Mouse (Mus musculus): ENCODE measurements at regions not wholly inside any gene's neighbourhood (a gene's known extent, or its start where the extent isn't known, plus 50 kb on each side); places are given as distances from the start of the nearest gene placed in this dataset.

GRCm38 (mm10) chr3:42153372-42153771 lies 411.0 kb downstream of the D3Ertd751e start:
- ATAC-seq (ENCODE audit: insufficient number of reproducible peaks, insufficient read depth, low FRiP score, low read depth) = no peak
- no peak overlapping the region for H3K4me3 ChIP-seq (ENCODE audit: control insufficient read depth in 1 of 2, insufficient read depth in 1 of 2, low read depth in 1 of 2, low read length in 2 of 2)
- H3K27ac ChIP-seq (replicated peaks in 1 of 2; ENCODE audit: control insufficient read depth in 1 of 2, insufficient read depth in 1 of 2, low read depth in 2 of 2, low read length in 2 of 2) = no peak overlapping the region
- H3K27me3 ChIP-seq (ENCODE audit: control insufficient read depth, insufficient read depth, low read length) = no peaks in the 10 kb centered on the region
- 0 out of 2 replicates have a peak, but pooled peaks cover 4% of the 10 kb centered on the region for H3K9me3 ChIP-seq (ENCODE audit: control insufficient read depth, low read length)
- no peaks in the 10 kb centered on the region for H3K4me1 ChIP-seq (ENCODE audit: control insufficient read depth in 2 of 2, insufficient read depth in 2 of 2, low read length in 2 of 2)
- no peaks in the 10 kb centered on the region for H3K36me3 ChIP-seq (ENCODE audit: control insufficient read depth, insufficient read depth, low read length)
- H3K4me2 ChIP-seq (ENCODE audit: low read length) = no peak overlapping the region
- WGBS = 79% methylated on average over 3 of the region's 3 CpGs
- no peak overlapping the region for H3K9ac ChIP-seq (ENCODE audit: low read length)

GRCm38 (mm10) chr3:42154909-42155308 lies 412.5 kb downstream of the D3Ertd751e start:
- Histone ChIP-seq H3K9me3 (ENCODE audit: control insufficient read depth, low read length) (0 out of 2 replicates have a peak, but pooled peaks cover 3% of the 10 kb centered on the region), H3K4me1 (ENCODE audit: control insufficient read depth in 2 of 2, insufficient read depth in 2 of 2, low read length in 2 of 2) (no peaks in the 10 kb centered on the region), H3K27ac (replicated peaks in 1 of 2; ENCODE audit: control insufficient read depth in 1 of 2, insufficient read depth in 1 of 2, low read depth in 2 of 2, low read length in 2 of 2) (no peak overlapping the region), H3K27me3 (ENCODE audit: control insufficient read depth, insufficient read depth, low read length) (no peaks in the 10 kb centered on the region), H3K36me3 (ENCODE audit: control insufficient read depth, insufficient read depth, low read length) (no peaks in the 10 kb centered on the region), H3K4me3 (ENCODE audit: control insufficient read depth in 1 of 2, insufficient read depth in 1 of 2, low read depth in 1 of 2, low read length in 2 of 2) (no peak overlapping the region), H3K4me2 (ENCODE audit: low read length) (no peak overlapping the region), H3K9ac (ENCODE audit: low read length) (no peak overlapping the region)
- 65% methylated on average over 4 of the region's 4 CpGs for WGBS
- no peak for ATAC-seq (ENCODE audit: insufficient number of reproducible peaks, insufficient read depth, low FRiP score, low read depth)

GRCm38 (mm10) chr3:42163666-42164065 lies 421.3 kb downstream of the D3Ertd751e start:
- Histone ChIP-seq H3K4me2 (ENCODE audit: low read length) (no peak overlapping the region), H3K4me3 (ENCODE audit: control insufficient read depth in 1 of 2, insufficient read depth in 1 of 2, low read depth in 1 of 2, low read length in 2 of 2) (no peak overlapping the region), H3K9ac (ENCODE audit: low read length) (no peak overlapping the region), H3K27me3 (ENCODE audit: control insufficient read depth, insufficient read depth, low read length) (no peaks in the 10 kb centered on the region), H3K27ac (replicated peaks in 1 of 2; ENCODE audit: control insufficient read depth in 1 of 2, insufficient read depth in 1 of 2, low read depth in 2 of 2, low read length in 2 of 2) (no peak overlapping the region), H3K9me3 (ENCODE audit: control insufficient read depth, low read length) (no peaks in the 10 kb centered on the region), H3K36me3 (ENCODE audit: control insufficient read depth, insufficient read depth, low read length) (no peaks in the 10 kb centered on the region), H3K4me1 (ENCODE audit: control insufficient read depth in 2 of 2, insufficient read depth in 2 of 2, low read length in 2 of 2) (no peaks in the 10 kb centered on the region)
- ATAC-seq (ENCODE audit: insufficient number of reproducible peaks, insufficient read depth, low FRiP score, low read depth) = no peak
- WGBS = 76% methylated on average over 3 of the region's 3 CpGs

GRCm38 (mm10) chr3:42199206-42199605 lies 456.8 kb downstream of the D3Ertd751e start:
- Histone ChIP-seq H3K4me3 (ENCODE audit: control insufficient read depth in 1 of 2, insufficient read depth in 1 of 2, low read depth in 1 of 2, low read length in 2 of 2) (no peak overlapping the region), H3K27ac (replicated peaks in 1 of 2; ENCODE audit: control insufficient read depth in 1 of 2, insufficient read depth in 1 of 2, low read depth in 2 of 2, low read length in 2 of 2) (no peak overlapping the region), H3K27me3 (ENCODE audit: control insufficient read depth, insufficient read depth, low read length) (no peaks in the 10 kb centered on the region), H3K9ac (ENCODE audit: low read length) (no peak overlapping the region), H3K9me3 (ENCODE audit: control insufficient read depth, low read length) (no peaks in the 10 kb centered on the region), H3K4me2 (ENCODE audit: low read length) (no peak overlapping the region), H3K36me3 (ENCODE audit: control insufficient read depth, insufficient read depth, low read length) (no peaks in the 10 kb centered on the region), H3K4me1 (ENCODE audit: control insufficient read depth in 2 of 2, insufficient read depth in 2 of 2, low read length in 2 of 2) (no peaks in the 10 kb centered on the region)
- 32% methylated on average over 1 of the region's 1 CpGs for WGBS
- no peak for ATAC-seq (ENCODE audit: insufficient number of reproducible peaks, insufficient read depth, low FRiP score, low read depth)

DNA sequence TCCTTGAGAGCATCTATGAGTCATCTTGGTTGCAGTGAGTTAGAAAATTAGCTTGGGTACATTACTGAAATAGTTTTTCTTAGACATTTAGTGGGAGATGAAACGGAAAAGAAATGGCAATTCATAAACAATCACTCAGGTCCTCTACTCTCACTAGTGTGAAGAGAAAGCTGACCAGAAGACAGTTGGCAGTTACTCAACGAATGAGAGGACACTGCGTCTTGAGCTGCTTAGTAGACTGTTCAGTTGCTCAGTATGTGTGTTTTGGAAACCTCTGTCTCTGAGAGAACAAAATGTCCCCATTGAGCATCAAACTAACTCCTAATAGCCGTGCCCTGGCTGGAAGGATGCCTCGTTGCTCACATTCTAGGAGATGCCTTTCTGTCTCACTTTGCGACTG lies 459.0 kb downstream of the D3Ertd751e start:
- Histone ChIP-seq H3K9me3 (ENCODE audit: control insufficient read depth, low read length) (no peaks in the 10 kb centered on the region), H3K27me3 (ENCODE audit: control insufficient read depth, insufficient read depth, low read length) (no peaks in the 10 kb centered on the region), H3K4me1 (ENCODE audit: control insufficient read depth in 2 of 2, insufficient read depth in 2 of 2, low read length in 2 of 2) (no peaks in the 10 kb centered on the region), H3K4me3 (ENCODE audit: control insufficient read depth in 1 of 2, insufficient read depth in 1 of 2, low read depth in 1 of 2, low read length in 2 of 2) (no peak overlapping the region), H3K27ac (replicated peaks in 1 of 2; ENCODE audit: control insufficient read depth in 1 of 2, insufficient read depth in 1 of 2, low read depth in 2 of 2, low read length in 2 of 2) (no peak overlapping the region), H3K36me3 (ENCODE audit: control insufficient read depth, insufficient read depth, low read length) (no peaks in the 10 kb centered on the region), H3K9ac (ENCODE audit: low read length) (no peak overlapping the region), H3K4me2 (ENCODE audit: low read length) (no peak overlapping the region)
- 84% methylated on average over 6 of the region's 6 CpGs for WGBS
- ATAC-seq (ENCODE audit: insufficient number of reproducible peaks, insufficient read depth, low FRiP score, low read depth) = no peak

GRCm38 (mm10) chr3:42205640-42206039 lies 463.2 kb downstream of the D3Ertd751e start:
- no peak overlapping the region for H3K27ac ChIP-seq (replicated peaks in 1 of 2; ENCODE audit: control insufficient read depth in 1 of 2, insufficient read depth in 1 of 2, low read depth in 2 of 2, low read length in 2 of 2)
- H3K27me3 ChIP-seq (ENCODE audit: control insufficient read depth, insufficient read depth, low read length) = no peaks in the 10 kb centered on the region
- no peaks in the 10 kb centered on the region for H3K36me3 ChIP-seq (ENCODE audit: control insufficient read depth, insufficient read depth, low read length)
- no peak overlapping the region for H3K4me2 ChIP-seq (ENCODE audit: low read length)
- WGBS = 88% methylated on average over 4 of the region's 4 CpGs
- H3K9me3 ChIP-seq (ENCODE audit: control insufficient read depth, low read length) = no peaks in the 10 kb centered on the region
- no peak overlapping the region for H3K4me3 ChIP-seq (ENCODE audit: control insufficient read depth in 1 of 2, insufficient read depth in 1 of 2, low read depth in 1 of 2, low read length in 2 of 2)
- ATAC-seq (ENCODE audit: insufficient number of reproducible peaks, insufficient read depth, low FRiP score, low read depth) = no peak
- H3K4me1 ChIP-seq (ENCODE audit: control insufficient read depth in 2 of 2, insufficient read depth in 2 of 2, low read length in 2 of 2) = no peaks in the 10 kb centered on the region
- no peak overlapping the region for H3K9ac ChIP-seq (ENCODE audit: low read length)

- no peak for ATAC-seq (ENCODE audit: insufficient number of reproducible peaks, insufficient read depth, low FRiP score, low read depth)
- no peak overlapping the region for H3K4me3 ChIP-seq (ENCODE audit: control insufficient read depth in 1 of 2, insufficient read depth in 1 of 2, low read depth in 1 of 2, low read length in 2 of 2)
- H3K4me1 ChIP-seq (ENCODE audit: control insufficient read depth in 2 of 2, insufficient read depth in 2 of 2, low read length in 2 of 2) = no peaks in the 10 kb centered on the region
- H3K27me3 ChIP-seq (ENCODE audit: control insufficient read depth, insufficient read depth, low read length) = no peaks in the 10 kb centered on the region
- no peaks in the 10 kb centered on the region for H3K9me3 ChIP-seq (ENCODE audit: control insufficient read depth, low read length)
- H3K9ac ChIP-seq (ENCODE audit: low read length) = no peak overlapping the region
- no peaks in the 10 kb centered on the region for H3K36me3 ChIP-seq (ENCODE audit: control insufficient read depth, insufficient read depth, low read length)
- H3K27ac ChIP-seq (replicated peaks in 1 of 2; ENCODE audit: control insufficient read depth in 1 of 2, insufficient read depth in 1 of 2, low read depth in 2 of 2, low read length in 2 of 2) = no peak overlapping the region
- no peak overlapping the region for H3K4me2 ChIP-seq (ENCODE audit: low read length)
- WGBS = 76% methylated on average over 3 of the region's 3 CpGs
Measured at GRCm38 (mm10) chr3:42211420-42211819, 469.0 kb downstream of the D3Ertd751e start.

GRCm38 (mm10) chr3:42212456-42212855 lies 470.0 kb downstream of the D3Ertd751e start:
- H3K4me1 ChIP-seq (ENCODE audit: control insufficient read depth in 2 of 2, insufficient read depth in 2 of 2, low read length in 2 of 2) = no peaks in the 10 kb centered on the region
- no peak overlapping the region for H3K4me2 ChIP-seq (ENCODE audit: low read length)
- H3K27me3 ChIP-seq (ENCODE audit: control insufficient read depth, insufficient read depth, low read length) = no peaks in the 10 kb centered on the region
- 77% methylated on average over 5 of the region's 5 CpGs for WGBS
- H3K27ac ChIP-seq (replicated peaks in 1 of 2; ENCODE audit: control insufficient read depth in 1 of 2, insufficient read depth in 1 of 2, low read depth in 2 of 2, low read length in 2 of 2) = no peak overlapping the region
- ATAC-seq (ENCODE audit: insufficient number of reproducible peaks, insufficient read depth, low FRiP score, low read depth) = no peak
- no peaks in the 10 kb centered on the region for H3K9me3 ChIP-seq (ENCODE audit: control insufficient read depth, low read length)
- no peak overlapping the region for H3K4me3 ChIP-seq (ENCODE audit: control insufficient read depth in 1 of 2, insufficient read depth in 1 of 2, low read depth in 1 of 2, low read length in 2 of 2)
- H3K36me3 ChIP-seq (ENCODE audit: control insufficient read depth, insufficient read depth, low read length) = no peaks in the 10 kb centered on the region
- H3K9ac ChIP-seq (ENCODE audit: low read length) = no peak overlapping the region

Measured in heart, embryonic 14.5 days (tissue).